Mouse (Mus musculus) heart, embryonic 11.5 days (tissue): ENCODE data around the gene Dpp10. TPM values are rescaled to one million over a fixed set of nuclear protein-coding genes. Genes with fewer than 3 reads are reported as not detected.

Source experiments
- ATAC-seq: fragments of 200-750 bp; cut with Nextera tagmentation; replicated peaks from 2 replicates; pipeline ENCODE4 v1.8.0; 2017; ENCODE audit warnings: moderate library complexity; ENCODE audit not compliant: insufficient number of reproducible peaks, low FRiP score, low TSS enrichment
- H3K27ac ChIP-seq: fragments of 300-500 bp; sonication (generic); 2 replicates; pipeline ENCODE4 v1.5.1; 2014; ENCODE audit warnings: mild to moderate bottlenecking, low read depth, low read length
- H3K27me3 ChIP-seq: fragments of 300-500 bp; sonication (generic); 2 replicates; pipeline ENCODE4 v1.6.1; 2014; ENCODE audit warnings: mild to moderate bottlenecking, low read length, mixed read lengths; ENCODE audit not compliant: control insufficient read depth, insufficient read depth
- H3K36me3 ChIP-seq: fragments of 300-500 bp; sonication (generic); 2 replicates; pipeline ENCODE4 v1.6.1; 2014; ENCODE audit warnings: mild to moderate bottlenecking, low read length, moderate library complexity, mixed read lengths; ENCODE audit not compliant: control insufficient read depth, insufficient read depth
- H3K4me1 ChIP-seq: fragments of 300-500 bp; sonication (generic); 2 replicates; pipeline ENCODE4 v1.6.1; 2014; ENCODE audit warnings: low read length; ENCODE audit not compliant: control insufficient read depth, insufficient read depth
- H3K4me2 ChIP-seq: fragments of 300-500 bp; sonication (generic); 2 replicates; pipeline ENCODE4 v1.6.1; 2014; ENCODE audit warnings: mild to moderate bottlenecking, moderate library complexity
- H3K4me3 ChIP-seq: fragments of 300-500 bp; sonication (generic); 2 replicates; pipeline ENCODE4 v1.5.1; 2014; ENCODE audit warnings: low read depth, low read length
- H3K9ac ChIP-seq: fragments of 300-500 bp; sonication (generic); 2 replicates; pipeline ENCODE4 v1.6.1; 2014; ENCODE audit warnings: mild to moderate bottlenecking, low read depth, low read length, moderate library complexity
- H3K9me3 ChIP-seq: fragments of 300-500 bp; sonication (generic); replicated peaks from 2 replicates; pipeline ENCODE4 v1.6.1; 2016; ENCODE audit warnings: low read length; ENCODE audit not compliant: control insufficient read depth
- WGBS: fragments of 180-500 bp; shearing (Covaris S2); extraction: QIAGEN DNeasy Blood & Tissue Kit; methylation state at CpG from one replicate; pipeline ENCODE4 v1.1.7; 2014; ENCODE audit not compliant: insufficient replicate concordance; 5-methylcytosine and 5-hydroxymethylcytosine counted together
- polyA plus RNA-seq: library from polyadenylated mRNA; unstranded; fragments of >200 nt; fragmentation: Nextera tagmentation; extraction: Ambion mirVana; gene quantifications from 2 replicates; pipeline ENCODE4 v1.2.1, GENCODE M21; 2014

Dpp10 gene
- polyA plus RNA-seq, 1 experiment from 2014 or later = 0.10 TPM

DNA sequence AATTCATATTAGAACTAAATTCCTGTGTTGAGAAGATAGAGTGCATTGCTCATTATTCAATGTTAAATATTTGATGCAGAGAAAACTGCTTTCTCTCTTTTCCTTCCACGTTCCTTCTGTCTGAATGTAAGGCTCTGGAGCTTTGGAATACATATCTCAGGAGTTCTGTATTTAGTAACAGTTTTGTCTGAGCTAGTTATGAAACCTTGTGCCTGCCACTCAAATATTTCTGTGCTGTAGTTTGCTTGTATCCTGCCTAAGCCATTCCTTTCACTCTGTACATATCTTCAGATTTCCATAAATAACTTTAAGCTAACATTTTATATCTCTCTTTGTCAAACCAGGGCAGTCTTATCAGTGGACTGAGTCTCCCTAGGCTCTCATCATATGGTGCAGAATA, 707.5 kb downstream of the Dpp10 start:
- no peaks in the 10 kb centered on the region for H3K4me1 ChIP-seq
- WGBS = 62% methylated on average over 1 of the region's 1 CpGs
- no peaks in the 10 kb centered on the region for H3K9me3 ChIP-seq
- H3K9ac ChIP-seq = no peak overlapping the region
- H3K27ac ChIP-seq = no peak overlapping the region
- H3K27me3 ChIP-seq = no peaks in the 10 kb centered on the region
- H3K36me3 ChIP-seq = no peaks in the 10 kb centered on the region
- no peak overlapping the region for H3K4me3 ChIP-seq
- no peak overlapping the region for H3K4me2 ChIP-seq
- no peak for ATAC-seq

GRCm38 (mm10) chr1:123316886-123317285, 728.5 kb downstream of the Dpp10 start:
- Histone ChIP-seq H3K27ac (no peak overlapping the region), H3K27me3 (no peaks in the 10 kb centered on the region), H3K36me3 (no peaks in the 10 kb centered on the region), H3K9me3 (no peaks in the 10 kb centered on the region), H3K4me1 (no peaks in the 10 kb centered on the region), H3K9ac (no peak overlapping the region), H3K4me2 (no peak overlapping the region), H3K4me3 (no peak overlapping the region)
- 89% methylated on average over 2 of the region's 2 CpGs for WGBS
- ATAC-seq = no peak
